Mouse (Mus musculus) spleen, adult 18-20 months (tissue): ENCODE data around the gene Aamdc.

Source experiments
- DNase-seq, 2 experiments: peaks; one replicate each; pipeline ENCODE4 v3.0.0; 2022; ENCODE audit warnings: mixed read lengths in 2 of 2

The Aamdc gene

GRCm38 (mm10) chr7:97500555-97501209 is 78.6 kb downstream of the Aamdc start:
- DNase-seq: no peak
